Mouse (Mus musculus) small intestine, adult 2 months (tissue): ENCODE measurements around the gene Icos. TPM values are rescaled to one million over a fixed set of nuclear protein-coding genes. Genes with fewer than 3 reads are reported as not detected.

Experiments used
- H3K27ac ChIP-seq: fragments of 200-500 bp; 2 replicates; pipeline ENCODE4 v1.5.1; 2012; ENCODE audit warnings: low read depth, low read length, control low read depth, inconsistent platforms; ENCODE audit not compliant: insufficient read depth
- H3K27me3 ChIP-seq: fragments of 200-500 bp; 2 replicates; pipeline ENCODE4 v1.6.1; 2012; ENCODE audit warnings: mild to moderate bottlenecking, moderate library complexity, low read length, inconsistent platforms; ENCODE audit not compliant: control insufficient read depth, insufficient read depth
- H3K36me3 ChIP-seq: fragments of 200-500 bp; 2 replicates; pipeline ENCODE4 v1.6.1; 2012; ENCODE audit warnings: mild to moderate bottlenecking, low read length, control low read depth, inconsistent platforms; ENCODE audit not compliant: control insufficient read depth, insufficient read depth
- H3K4me1 ChIP-seq: fragments of 200-500 bp; 2 replicates; pipeline ENCODE4 v1.6.1; 2012; ENCODE audit warnings: low read length, inconsistent platforms, mixed read lengths; ENCODE audit not compliant: control insufficient read depth, insufficient read depth, insufficient read length
- H3K4me3 ChIP-seq: fragments of 200-500 bp; 2 replicates; pipeline ENCODE4 v1.5.1; 2012; ENCODE audit warnings: low read depth, mild to moderate bottlenecking, control low read depth, inconsistent platforms, low read length, moderate library complexity
- CTCF ChIP-seq: fragments of 200-500 bp; IDR thresholded peaks from 2 replicates; pipeline ENCODE4 v1.5.1; 2012; ENCODE audit warnings: low read depth, mild to moderate bottlenecking, control low read depth, inconsistent platforms, low read length, moderate library complexity, mixed read lengths; ENCODE audit not compliant: insufficient replicate concordance, insufficient read length; ENCODE audit errors: extremely low read depth
- POLR2A ChIP-seq: fragments of 200-500 bp; IDR thresholded peaks from 2 replicates; pipeline ENCODE4 v1.6.1; 2012; ENCODE audit warnings: low read depth, mild to moderate bottlenecking, control low read depth, inconsistent platforms, low read length, moderate library complexity
- WGBS: fragments of 180-500 bp; shearing (Covaris S2); methylation state at CpG from one replicate; pipeline ENCODE4 v1.1.7; 2018; 5-methylcytosine and 5-hydroxymethylcytosine counted together
- polyA plus RNA-seq: library from polyadenylated mRNA; depleted of rRNA; stranded (reverse); fragments of >200 nt; gene quantifications from 2 replicates; pipeline ENCODE4 v1.2.3, GENCODE M21; 2012

Gene Icos
- polyA plus RNA-seq, 1 experiment, result 0.16 TPM

DNA sequence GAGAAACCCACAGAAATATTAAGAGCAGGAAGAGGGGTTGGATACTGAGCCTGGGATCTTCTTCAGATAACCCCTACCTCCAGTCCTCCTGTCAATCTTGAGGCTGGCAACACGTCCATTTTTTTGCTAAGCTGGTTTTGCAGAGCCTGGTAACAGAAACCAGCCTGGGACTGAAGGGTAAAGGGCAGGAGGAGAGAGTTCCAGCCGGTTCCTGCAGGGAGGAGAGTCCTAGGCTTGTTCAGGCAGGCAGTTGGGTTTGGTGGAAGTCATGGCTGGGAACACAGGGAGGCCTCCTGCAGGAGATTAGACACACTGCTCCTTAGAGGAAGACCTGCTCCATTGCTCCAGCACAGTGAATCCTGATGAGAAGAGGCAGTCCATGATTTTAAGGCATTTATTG lies 10.2 kb upstream of the Icos start:
- 33% methylated on average over 2 of the region's 2 CpGs for WGBS
- Histone ChIP-seq H3K36me3 (no peaks in the 10 kb centered on the region), H3K27me3 (no peaks in the 10 kb centered on the region), H3K27ac (no peak overlapping the region), H3K4me3 (no peak overlapping the region), H3K4me1 (no peaks in the 10 kb centered on the region)
- TF ChIP-seq POLR2A (no peak), CTCF (no peak)

DNA sequence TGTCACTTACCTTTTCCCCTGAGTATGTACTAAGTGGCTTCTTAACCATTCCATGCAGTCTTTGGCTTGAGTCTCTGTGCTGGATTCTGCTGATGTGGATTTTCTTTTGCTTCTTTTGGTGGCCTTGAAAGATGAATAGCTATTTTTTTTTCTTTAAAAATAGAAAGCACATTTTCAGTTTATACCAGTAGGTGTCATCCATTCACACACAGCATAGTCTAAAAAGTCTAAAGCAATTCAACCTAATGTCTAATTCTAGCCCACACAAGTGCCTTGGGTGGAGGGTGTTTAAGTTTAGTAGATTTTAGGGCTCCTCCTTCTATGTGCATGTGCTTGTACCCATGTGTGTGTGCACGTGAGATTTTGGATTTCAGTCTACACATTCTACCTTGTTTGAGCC lies 6.9 kb upstream of the Icos start:
- H3K4me1 ChIP-seq, result no peaks in the 10 kb centered on the region
- no peaks in the 10 kb centered on the region for H3K27me3 ChIP-seq
- TF ChIP-seq POLR2A (no peak), CTCF (no peak)
- no peak overlapping the region for H3K4me3 ChIP-seq
- H3K36me3 ChIP-seq, result no peaks in the 10 kb centered on the region
- WGBS, result 76% methylated on average over 1 of the region's 1 CpGs
- H3K27ac ChIP-seq, result no peak overlapping the region

DNA sequence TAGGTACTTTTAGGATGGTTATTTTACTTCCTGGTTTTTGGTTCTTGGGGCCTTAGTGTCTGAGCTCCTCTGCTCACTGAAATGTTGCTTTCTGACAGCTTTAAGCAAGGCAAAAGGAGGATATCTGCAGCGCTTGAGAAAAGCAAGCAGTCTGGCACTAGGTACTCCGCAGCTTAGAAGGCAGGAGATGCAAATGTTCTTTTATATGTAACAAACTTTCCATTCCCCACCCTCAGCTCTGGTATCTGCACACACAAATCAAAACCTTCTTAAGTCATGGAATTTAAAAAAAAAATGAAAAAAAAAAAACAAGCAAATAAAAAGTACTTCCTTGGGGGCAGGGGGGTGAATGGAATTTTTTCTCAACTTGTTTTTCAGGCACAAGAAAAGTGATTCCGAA lies 3.5 kb upstream of the Icos start:
- Histone ChIP-seq H3K27ac (no peak overlapping the region), H3K36me3 (no peaks in the 10 kb centered on the region), H3K4me1 (no peaks in the 10 kb centered on the region), H3K27me3 (no peaks in the 10 kb centered on the region; the same call in 1 of the 2 replicates), H3K4me3 (no peak overlapping the region)
- 90% methylated on average over 3 of the region's 3 CpGs for WGBS
- TF ChIP-seq CTCF (no peak), POLR2A (no peak)

DNA sequence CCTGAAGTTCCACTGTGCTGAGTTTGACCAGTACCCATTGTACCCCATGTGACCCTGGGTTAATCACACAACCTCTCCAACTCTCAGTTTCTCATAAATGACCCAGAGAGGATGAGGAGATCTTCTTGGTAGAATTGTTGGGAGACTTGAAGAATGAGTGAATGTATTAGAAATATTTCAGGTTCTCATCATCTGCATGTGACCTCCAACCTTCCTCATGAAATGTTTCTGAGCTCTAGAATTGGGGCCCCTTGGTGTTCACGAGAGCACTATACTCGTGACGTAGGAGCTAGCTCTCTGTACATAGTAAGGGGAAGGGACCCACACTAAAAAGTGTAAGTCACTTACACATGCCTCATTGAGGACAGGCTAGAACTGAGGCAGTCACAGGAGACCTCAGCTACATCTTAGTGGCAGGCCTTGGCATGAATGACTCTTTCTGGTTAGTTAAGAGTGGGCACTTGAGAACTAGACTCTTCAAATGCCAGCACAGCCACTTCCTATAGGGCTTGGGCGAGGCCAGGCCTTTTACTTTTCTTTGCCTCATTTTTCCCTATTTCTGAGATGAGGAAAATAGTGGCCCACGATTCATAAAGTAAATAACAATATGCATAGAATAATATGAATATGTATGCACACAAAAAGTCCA lies 2.0 kb upstream of the Icos start:
- no peaks in the 10 kb centered on the region for H3K4me1 ChIP-seq
- WGBS, result 89% methylated on average over 5 of the region's 5 CpGs
- no peaks in the 10 kb centered on the region; the same call in 1 of the 2 replicates for H3K27me3 ChIP-seq
- TF ChIP-seq POLR2A (no peak), CTCF (no peak)
- no peak overlapping the region for H3K27ac ChIP-seq
- H3K4me3 ChIP-seq, result no peak overlapping the region
- H3K36me3 ChIP-seq, result no peaks in the 10 kb centered on the region

DNA sequence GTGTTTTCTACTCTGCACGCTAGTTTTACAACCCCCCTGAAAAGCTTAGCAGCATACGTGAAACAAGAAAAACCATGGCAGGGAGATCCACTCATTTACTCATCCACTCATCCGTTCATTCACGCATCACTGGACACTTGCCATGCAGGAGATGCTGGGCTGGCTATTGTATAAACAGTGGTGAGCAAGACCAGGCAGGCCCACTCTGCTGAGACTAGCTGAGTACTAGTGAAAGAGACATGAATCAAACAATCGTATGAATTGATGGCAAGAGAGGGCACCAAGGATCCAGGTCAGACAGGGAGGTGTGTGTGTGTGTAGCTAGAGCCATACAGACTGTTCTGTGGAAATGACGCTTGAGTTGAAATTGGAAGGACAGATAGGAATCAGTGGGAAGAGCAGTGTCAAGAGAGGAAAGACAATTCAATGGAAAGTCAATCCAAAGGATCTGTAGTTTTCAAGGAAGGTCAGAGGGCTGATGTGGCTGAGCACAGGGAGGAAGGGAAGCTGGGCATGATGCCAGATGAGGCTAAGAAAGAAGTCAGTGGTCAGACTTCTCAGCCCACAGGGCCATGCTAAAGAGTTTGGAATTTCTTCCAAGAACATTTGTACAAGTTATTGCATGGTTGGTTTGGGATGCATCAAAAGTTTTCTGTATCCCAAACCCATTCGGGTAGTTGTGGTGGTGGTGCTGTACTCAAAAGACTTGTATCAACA lies 1.6 kb downstream of the Icos start:
- Histone ChIP-seq H3K27me3 (no peaks in the 10 kb centered on the region; the same call in 1 of the 2 replicates), H3K27ac (no peak overlapping the region), H3K36me3 (no peaks in the 10 kb centered on the region), H3K4me1 (no peaks in the 10 kb centered on the region), H3K4me3 (no peak overlapping the region)
- 73% methylated on average over 7 of the region's 7 CpGs for WGBS
- no peak for TF ChIP-seq CTCF
- no peak for TF ChIP-seq POLR2A

DNA sequence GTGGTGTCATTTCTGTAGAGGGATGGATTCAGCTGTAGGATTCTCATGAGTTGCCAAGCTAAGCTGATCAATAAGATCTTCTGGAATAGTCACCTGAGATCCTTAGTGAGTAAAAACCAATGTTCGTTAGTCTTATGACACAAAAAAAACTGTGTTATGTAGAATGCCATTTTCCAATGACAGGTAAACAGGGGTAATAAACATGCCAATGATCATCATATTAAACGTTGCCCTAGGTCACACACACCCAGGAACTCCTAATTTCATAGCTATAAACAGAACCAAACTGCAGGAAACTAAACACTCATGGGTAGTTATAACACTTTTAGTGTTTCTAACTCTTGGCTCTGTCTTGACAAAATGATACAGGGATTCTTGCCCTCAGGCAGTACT lies 2.1 kb downstream of the Icos start:
- no peak overlapping the region for H3K4me3 ChIP-seq
- no peak for TF ChIP-seq CTCF
- TF ChIP-seq POLR2A, result no peak
- no peaks in the 10 kb centered on the region for H3K36me3 ChIP-seq
- H3K27ac ChIP-seq, result no peak overlapping the region
- H3K4me1 ChIP-seq, result no peaks in the 10 kb centered on the region
- H3K27me3 ChIP-seq, result no peaks in the 10 kb centered on the region; the same call in 1 of the 2 replicates
- 60% methylated on average over 2 of the region's 2 CpGs for WGBS

DNA sequence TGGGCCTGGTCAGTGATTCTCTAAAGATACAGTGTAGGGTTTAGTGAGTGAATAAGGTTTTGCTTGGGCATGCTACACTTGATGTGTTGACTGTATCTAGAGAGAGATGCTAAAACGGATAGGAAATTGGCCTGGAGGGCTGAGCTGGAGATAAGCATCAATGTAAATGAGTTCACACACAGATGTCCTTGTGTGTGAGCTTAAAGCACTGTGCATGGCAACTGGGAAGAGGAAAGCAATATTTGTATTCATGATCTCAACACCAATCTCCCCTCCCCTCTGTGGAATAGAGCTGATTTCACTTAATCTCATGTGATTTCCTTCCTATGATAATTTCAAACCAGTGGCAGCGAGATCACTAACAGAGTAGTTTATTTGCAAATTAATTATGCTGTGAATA lies 7.3 kb downstream of the Icos start:
- H3K27me3 ChIP-seq, result no peaks in the 10 kb centered on the region
- WGBS, result 43% methylated on average over 2 of the region's 2 CpGs
- TF ChIP-seq POLR2A (no peak), CTCF (no peak)
- H3K27ac ChIP-seq, result no peak overlapping the region
- H3K4me1 ChIP-seq, result no peaks in the 10 kb centered on the region
- no peak overlapping the region for H3K4me3 ChIP-seq
- no peaks in the 10 kb centered on the region for H3K36me3 ChIP-seq
